Mouse (Mus musculus): Measurements from ENCODE around the gene Tgfa.

The Tgfa gene

GRCm38 (mm10) chr6:86233512-86234430, 38.7 kb downstream of the Tgfa start:
- no peak for DNase-seq

- no peak for DNase-seq
Measured at GRCm38 (mm10) chr6:86244866-86245265, 49.8 kb downstream of the Tgfa start.

GRCm38 (mm10) chr6:86245965-86246364, 50.9 kb downstream of the Tgfa start:
- no peak for DNase-seq

DNA sequence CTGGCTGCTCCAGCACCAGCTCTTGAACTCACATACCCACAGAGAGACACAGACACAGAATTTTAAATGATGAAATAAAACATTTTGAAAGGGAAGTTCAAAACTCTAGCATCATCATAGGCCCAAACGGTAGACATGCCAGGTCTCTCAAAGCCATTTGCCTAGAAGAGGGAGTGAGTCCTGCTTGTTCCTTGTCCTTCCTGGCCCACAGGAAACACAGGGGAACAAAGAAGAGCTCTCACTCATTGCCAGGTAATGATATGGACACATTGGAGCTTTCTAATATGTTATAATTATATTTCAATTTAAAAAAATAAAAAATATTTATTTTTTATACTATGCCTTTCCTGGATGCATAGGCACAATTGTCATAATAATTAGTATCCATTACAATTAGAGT, 53.5 kb downstream of the Tgfa start:
- no peak for DNase-seq

GRCm38 (mm10) chr6:86249042-86249441, 54.0 kb downstream of the Tgfa start:
- no peak for DNase-seq

GRCm38 (mm10) chr6:86250236-86250635, 55.2 kb downstream of the Tgfa start:
- DNase-seq, result no peak

DNA sequence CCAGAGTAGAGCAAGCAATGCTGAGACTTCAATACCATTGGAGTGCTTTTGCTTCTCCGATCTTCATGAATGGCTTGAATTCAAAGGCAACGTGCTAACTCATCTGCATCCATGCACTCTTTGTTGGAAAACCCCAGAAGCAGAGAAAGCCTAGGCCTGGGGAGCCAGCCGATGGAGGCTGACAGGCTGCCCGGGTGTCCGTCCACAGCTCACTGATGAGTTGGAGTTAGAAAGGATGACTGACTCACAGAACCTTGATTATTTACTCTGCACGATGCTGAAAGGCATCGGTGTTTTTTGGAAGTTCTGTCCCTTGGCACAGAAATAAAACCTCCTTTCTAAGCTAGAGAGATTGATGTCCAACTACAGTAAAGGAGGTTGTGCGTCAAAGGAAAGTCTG, 55.8 kb downstream of the Tgfa start:
- no peak for DNase-seq

- DNase-seq, result no peak
Measured at GRCm38 (mm10) chr6:86252176-86253125, 57.4 kb downstream of the Tgfa start.

GRCm38 (mm10) chr6:86255899-86256298, 60.9 kb downstream of the Tgfa start:
- no peak for DNase-seq

DNA sequence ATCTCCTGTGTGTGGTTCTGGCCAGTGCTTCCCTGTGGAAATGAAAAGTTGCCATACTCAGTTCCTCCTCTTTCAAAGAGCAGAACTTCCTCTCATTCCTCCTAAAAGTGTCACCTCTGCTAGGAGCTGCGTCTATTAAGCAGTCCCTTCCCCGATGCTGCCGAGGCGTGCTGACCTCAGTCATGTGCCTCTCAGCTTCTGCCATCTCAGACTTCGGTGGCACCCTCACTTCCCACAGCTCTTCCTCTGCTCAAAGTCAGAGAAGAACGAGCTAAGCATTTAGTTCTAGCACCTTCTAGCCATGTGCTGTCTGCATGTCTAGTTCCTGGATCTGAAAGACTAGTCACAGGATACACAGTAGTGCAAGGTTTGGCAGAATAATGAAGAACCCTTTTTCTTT, 64.2 kb downstream of the Tgfa start:
- no peak for DNase-seq

DNA sequence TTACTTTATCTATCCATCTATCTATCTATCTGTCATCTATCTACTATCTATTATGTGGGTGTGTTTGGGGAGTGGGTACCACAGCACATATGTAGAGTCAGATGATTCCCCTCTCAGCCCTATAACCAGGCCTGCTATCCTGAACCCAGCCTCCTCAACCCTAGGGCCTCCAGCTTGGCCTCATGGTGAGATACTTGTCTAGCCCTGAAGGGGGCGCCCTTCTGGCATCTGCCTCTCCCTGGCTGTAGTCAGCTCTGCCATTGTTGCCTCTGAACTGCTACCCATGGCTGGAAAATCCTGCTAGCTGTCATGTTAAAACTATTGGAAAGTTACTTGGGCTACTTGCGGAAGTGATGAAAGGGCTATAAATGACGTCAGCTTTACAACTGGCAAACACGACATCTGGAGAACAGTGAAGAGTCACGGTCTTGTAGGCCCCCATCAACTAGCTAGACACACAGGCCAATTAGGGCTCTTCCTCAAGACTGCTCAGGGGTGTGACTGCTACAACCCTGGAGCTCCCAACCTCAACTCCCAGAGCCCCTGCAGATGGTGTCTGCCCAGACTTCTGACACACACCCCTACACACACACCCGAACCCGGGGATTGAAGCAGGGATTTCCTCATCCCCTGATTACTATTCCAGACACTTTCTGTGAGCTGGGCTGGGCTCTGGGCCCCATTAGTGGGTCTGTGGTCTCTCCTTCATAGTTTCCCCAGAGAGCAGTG, 65.5 kb downstream of the Tgfa start:
- DNase-seq, result no peak

DNA sequence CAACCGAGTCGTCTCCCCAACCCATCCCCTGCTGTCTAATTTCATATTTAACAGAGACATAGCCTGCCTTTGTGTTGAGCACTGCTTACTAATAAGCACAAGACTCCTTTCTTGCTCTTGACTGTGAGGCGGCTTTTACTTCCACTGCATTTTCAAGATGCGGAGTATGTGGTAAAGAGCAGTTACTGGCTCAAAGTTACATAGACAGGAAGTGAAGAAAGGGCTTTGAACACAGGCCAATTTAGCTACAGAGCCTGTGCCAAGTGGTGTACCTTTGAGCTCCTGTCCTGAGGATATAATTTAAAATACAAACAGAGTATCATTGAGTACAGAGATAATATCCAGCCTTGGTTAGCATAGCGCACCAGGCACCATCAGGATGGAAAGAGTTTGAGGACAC, 71.8 kb downstream of the Tgfa start:
- DNase-seq, result no peak

DNA sequence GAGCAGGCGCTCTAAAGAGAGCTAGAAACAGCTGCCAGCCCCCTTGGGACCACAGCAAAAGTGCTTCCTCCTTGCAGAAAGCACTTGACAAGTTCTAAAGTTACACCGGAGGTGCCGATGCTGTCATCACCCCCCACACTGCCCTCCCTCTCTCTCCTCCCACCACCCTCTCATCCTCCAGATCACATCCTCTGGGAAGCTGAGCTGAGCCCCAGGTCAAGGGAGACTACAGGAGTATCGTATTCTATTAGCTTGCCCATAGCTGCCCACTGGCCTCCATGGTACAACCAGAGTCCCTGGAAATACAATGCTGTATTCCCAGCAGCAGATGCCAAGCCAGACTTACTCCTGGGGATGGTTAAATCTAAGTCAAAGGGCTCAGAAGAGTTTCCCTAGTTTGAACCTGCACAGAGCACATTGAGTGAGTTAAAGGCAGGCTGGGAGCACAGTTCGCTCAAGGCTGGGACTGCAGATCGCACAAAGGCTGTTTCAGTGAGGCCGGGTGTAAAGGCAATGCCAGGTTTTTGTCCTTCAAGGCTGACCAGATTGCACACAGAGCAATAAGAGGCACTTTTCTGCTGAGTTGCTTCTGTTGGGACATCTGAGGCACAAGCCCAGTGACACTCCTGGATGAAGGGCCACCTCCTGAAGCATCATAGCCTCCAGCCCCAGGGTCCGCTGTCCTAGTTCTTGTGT, 75.5 kb downstream of the Tgfa start:
- no peak for DNase-seq

DNA sequence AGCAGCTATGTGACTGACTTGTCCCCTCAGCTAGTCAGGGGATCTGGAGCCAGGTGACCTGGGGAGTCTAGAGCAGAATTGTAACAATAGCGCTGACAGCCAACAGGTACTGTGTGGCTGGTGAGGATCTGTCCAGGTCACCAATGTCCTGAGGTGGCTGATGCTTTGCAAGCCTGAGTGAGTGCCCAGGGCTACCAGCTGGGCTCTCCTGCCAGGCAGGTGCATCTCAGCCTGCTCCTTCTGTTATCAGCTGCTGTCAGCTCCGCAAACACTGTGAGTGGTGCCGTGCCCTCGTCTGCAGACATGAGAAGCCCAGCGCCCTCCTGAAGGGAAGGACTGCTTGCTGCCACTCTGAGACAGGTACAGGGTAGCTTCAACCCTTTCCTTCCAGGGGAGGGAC, 76.1 kb downstream of the Tgfa start:
- DNase-seq, result peak; percentile 46

DNA sequence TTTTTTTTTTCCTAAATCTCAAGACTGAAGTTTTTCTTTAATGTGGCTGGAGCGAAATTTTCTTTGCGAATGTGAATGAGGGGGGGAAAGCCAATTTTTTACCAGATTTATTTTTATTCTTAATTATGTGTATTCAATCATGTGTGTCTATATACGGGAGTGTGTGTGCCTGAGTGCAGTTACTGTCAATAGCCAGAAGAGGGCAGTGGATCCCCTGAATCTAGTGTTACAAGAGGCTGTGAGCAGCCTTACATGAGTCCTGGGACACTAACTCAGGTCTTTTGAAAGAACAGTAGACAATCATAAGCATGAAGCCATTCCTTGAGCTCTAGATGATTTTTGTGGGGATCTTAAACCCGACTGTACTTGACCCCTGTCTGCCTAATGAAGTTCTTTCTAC, 80.7 kb downstream of the Tgfa start:
- no peak for DNase-seq

DNA sequence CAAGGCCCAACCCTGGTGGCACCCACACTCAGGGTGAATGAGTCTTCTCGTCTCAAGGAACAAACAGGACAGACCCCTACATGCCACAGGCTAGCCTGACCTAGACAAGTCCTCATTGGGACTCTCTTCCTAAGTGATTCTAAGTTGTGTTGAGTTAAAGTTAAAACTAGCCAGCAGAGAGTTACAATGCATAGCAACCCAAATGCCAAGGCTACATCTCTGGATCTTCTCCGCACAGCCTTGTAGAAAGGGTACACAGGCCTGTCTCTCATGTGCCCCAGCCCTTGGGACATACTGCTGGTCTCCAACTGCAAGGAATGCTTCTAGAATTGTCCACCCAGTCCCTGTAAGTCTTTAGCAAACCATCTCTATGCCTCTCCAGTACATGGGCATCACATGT, 81.8 kb downstream of the Tgfa start:
- DNase-seq, result no peak

GRCm38 (mm10) chr6:86277620-86278019, 82.6 kb downstream of the Tgfa start:
- no peak for DNase-seq

- DNase-seq, result no peak
Measured at GRCm38 (mm10) chr6:86281573-86282210, 86.7 kb downstream of the Tgfa start.

DNA sequence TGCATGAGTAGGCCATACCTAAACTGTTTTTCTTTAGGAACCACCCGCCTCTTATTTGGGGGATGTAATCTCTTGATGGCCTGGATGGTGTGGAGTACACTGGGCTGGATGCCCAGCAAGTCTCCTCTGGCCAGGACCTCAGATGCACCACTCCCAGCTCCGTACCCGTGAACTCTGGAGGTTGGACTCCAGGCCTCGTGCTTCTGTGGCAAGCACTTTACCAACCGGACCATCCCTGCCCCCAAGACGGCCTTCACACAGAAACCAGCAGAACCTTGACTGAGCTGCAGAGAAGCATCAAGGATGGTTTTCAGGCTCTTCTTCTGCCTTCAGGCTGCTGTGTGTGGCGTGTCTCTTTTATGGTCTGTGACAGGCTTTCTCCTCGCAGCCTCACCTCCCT, 98.3 kb downstream of the Tgfa start:
- no peak for DNase-seq

DNA sequence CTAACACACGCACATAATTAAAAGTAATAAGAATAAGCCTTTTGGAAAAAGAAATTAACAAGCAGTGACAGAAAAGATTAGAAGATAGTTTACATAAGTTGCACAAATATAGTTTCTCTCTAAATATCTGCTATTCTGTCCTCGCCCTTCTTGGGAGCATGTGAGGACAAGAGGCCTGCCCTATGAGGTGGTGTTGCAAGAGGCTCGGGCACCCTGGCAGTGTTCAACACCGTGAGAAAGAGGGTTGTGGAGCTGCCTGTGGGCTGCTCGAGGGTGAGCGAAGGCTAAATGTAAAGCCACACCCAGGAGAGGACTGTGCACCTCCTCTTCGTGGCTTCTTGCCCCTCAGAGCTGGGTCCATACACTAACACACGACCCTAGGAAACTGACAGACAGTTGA, 100.4 kb downstream of the Tgfa start:
- no peak for DNase-seq

DNA sequence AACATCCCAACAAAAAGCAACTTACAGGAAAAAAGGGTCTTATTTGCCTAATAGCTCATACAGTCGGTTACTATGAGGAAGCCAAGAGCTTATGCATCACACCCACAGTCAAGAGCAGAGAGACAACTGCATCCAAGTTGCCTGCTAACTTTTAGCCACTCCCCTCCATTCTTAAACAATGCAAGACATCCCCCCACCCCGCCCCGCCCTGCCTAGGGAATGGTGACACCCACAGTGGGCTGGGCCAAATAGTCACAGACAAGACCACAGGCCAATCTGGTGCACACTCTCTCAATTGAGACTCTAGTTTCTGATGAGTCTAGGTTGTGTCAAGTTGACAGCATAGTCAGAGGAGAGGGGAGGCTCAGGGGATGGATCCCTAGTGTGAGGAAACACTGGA, 101.1 kb downstream of the Tgfa start:
- no peak for DNase-seq

GRCm38 (mm10) chr6:86296938-86297337, 101.9 kb downstream of the Tgfa start:
- no peak for DNase-seq
